ENCODE assay signal across 9 mouse cellular contexts in the genomic region with DNA sequence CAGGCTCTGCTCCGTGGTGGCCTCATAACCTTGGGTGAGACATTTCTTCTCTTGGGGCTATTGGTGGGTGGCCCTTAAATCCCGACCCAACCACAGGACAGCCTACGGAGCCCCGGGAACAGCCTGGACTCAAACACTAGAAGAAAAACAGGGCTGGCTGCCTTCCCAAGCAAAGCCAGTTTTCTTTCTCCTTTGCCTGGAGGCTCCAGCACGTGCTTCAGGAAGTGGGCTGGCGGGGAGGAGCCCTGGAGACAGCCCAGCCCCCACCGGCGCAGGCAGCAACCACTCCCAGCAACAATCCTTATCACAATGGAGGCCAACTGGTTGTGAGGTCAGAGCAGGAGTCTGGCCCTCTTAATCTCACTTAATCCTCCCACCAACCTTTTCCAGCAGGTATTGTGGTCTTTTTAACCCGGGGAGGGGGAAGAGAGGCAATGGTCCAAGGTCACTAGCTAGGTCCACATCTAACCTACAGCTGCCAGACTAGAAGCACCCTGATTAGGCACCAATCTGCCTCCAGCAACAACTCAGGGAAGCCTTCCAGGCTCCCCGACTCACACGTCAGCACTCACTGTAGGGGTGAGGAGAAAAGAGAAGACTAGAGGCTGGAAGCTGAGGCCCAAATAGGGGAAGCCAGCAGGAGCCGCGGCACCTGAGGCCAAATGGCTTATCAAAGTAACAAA. TPM values are rescaled to one million over a fixed set of nuclear protein-coding genes. Genes with fewer than 3 reads are reported as not detected.
DNase-seq lines count a peak whose midpoint lies in the region; ATAC-seq and TF ChIP-seq lines count a peak whose summit lies in the region.
"Had no signal": no experiment of that assay in that cellular context is flagged by ENCODE, and none has a peak within 500 bp of the region (broad histone marks: within the 10 kb centered on the region; RNA-seq: fewer than 3 reads in every experiment).

No protein-coding gene starts in this region.

- in situ Hi-C loops in CH12.LX (cut with MboI; ENCODE audit: low pct_ligation_motif_present, low pct_unique_long_range_greater_than_20kb, low sequenced_read_pairs): no loop called here

- dilution Hi-C loops in CH12.LX (cut with MboI; ENCODE audit: extremely low pct_ligation_motif_present, extremely low pct_unique_long_range_greater_than_20kb, low sequenced_read_pairs): no loop called here

- no peaks in the 10 kb centered on the region for H3K9me3 ChIP-seq in CH12.LX (replicated peaks; ENCODE audit: low read length)
- H3K9me3 ChIP-seq in heart, embryonic 14.5 days (ENCODE audit: control insufficient read depth, low read length): no peaks in the 10 kb centered on the region
- H3K9me3 ChIP-seq in liver, postnatal 0 days (ENCODE audit: low read length): no peaks in the 10 kb centered on the region
- H3K9me3 ChIP-seq in neural tube, embryonic 15.5 days (replicated peaks): no peaks in the 10 kb centered on the region

- TF ChIP-seq RAD21 in CH12.LX (IDR thresholded peaks at IDR 0.05; ENCODE audit: low read depth, low read length): no peak

- TF ChIP-seq CTCF in CH12.LX (conservative IDR thresholded peaks at IDR 0.05 in 1 of 2, IDR thresholded peaks at IDR 0.05 in 1 of 2; ENCODE audit: low read depth in 2 of 2, low read length in 2 of 2): no peak
- TF ChIP-seq CTCF in brain, embryonic 14.5 days (IDR thresholded peaks at IDR 0.05; ENCODE audit: borderline replicate concordance, extremely low read depth, insufficient read depth, insufficient read length): no peak
- no peak for TF ChIP-seq CTCF in liver, postnatal 0 days (IDR thresholded peaks at IDR 0.05; ENCODE audit: low read depth)

- TF ChIP-seq POLR2A in CH12.LX (IDR thresholded peaks at IDR 0.05; ENCODE audit: low read depth, low read length): no peak
- TF ChIP-seq POLR2A in brain, embryonic 14.5 days (IDR thresholded peaks at IDR 0.05; ENCODE audit: borderline replicate concordance, extremely low read depth, insufficient read depth, insufficient read length, poor library complexity, severe bottlenecking): no peak

- no peak for TF ChIP-seq EP300 in CH12.LX (IDR thresholded peaks at IDR 0.05; ENCODE audit: low read length)
- peak; percentile 33; the same call in 1 of the 2 replicates for TF ChIP-seq EP300 in liver, postnatal 0 days (IDR thresholded peaks at IDR 0.05; ENCODE audit: low read depth)

- no peaks in the 10 kb centered on the region for H3K27me3 ChIP-seq in CH12.LX (replicated peaks)
- no peaks in the 10 kb centered on the region for H3K27me3 ChIP-seq in heart, embryonic 14.5 days (ENCODE audit: control insufficient read depth, insufficient read depth, low read length)
- no peaks in the 10 kb centered on the region for H3K27me3 ChIP-seq in liver, postnatal 0 days (ENCODE audit: insufficient read depth, low read length)
- no peaks in the 10 kb centered on the region for H3K27me3 ChIP-seq in neural tube, embryonic 15.5 days (replicated peaks)

- peaks cover 25 to 51% of the 10 kb centered on the region in 2 experiments for H3K36me3 ChIP-seq in CH12.LX (replicated peaks in 1 of 2; ENCODE audit: control insufficient read depth in 1 of 2, insufficient read depth in 1 of 2, low read length in 1 of 2)
- H3K36me3 ChIP-seq in heart, embryonic 14.5 days (ENCODE audit: control insufficient read depth, insufficient read depth, low read length): 0 out of 2 replicates have a peak, but pooled peaks cover 10% of the 10 kb centered on the region
- peaks cover 14% of the 10 kb centered on the region for H3K36me3 ChIP-seq in liver, postnatal 0 days (replicated peaks; ENCODE audit: insufficient read depth, low read length)
- H3K36me3 ChIP-seq in neural tube, embryonic 15.5 days: 0 out of 2 replicates have a peak, but pooled peaks cover 2% of the 10 kb centered on the region

- no peak for DNase-seq in CH12.LX (ENCODE audit: extremely low read depth)
- peak; percentile 96 for DNase-seq in brain, embryonic 14.5 days (ENCODE audit: low read depth)
- peak; percentile 89 for DNase-seq in fibroblast of lung, adult 2 months (ENCODE audit: low read depth)
- DNase-seq in kidney, postnatal 25 days: peak; percentile 97
- peak; percentile 88 for DNase-seq in liver, postnatal 0 days
- peak; percentile 79 for DNase-seq in thymus, postnatal 14 days

- peak overlapping the region in 2 of 3 experiments; percentile 76 to 86 for H3K4me3 ChIP-seq in CH12.LX (replicated peaks in 1 of 3; ENCODE audit: low read depth in 2 of 3, low read length in 2 of 3, poor library complexity in 1 of 3)
- H3K4me3 ChIP-seq in heart, embryonic 14.5 days (ENCODE audit: control insufficient read depth in 1 of 2, insufficient read depth in 1 of 2, low read depth in 1 of 2, low read length in 2 of 2): peak overlapping the region; percentile 29 to 93
- H3K4me3 ChIP-seq in liver, postnatal 0 days (ENCODE audit: low read depth, low read length): peak overlapping the region; percentile 94
- peak overlapping the region; percentile 69 for H3K4me3 ChIP-seq in neural tube, embryonic 15.5 days (replicated peaks)

- peak overlapping the region; percentile 100 for H3K9ac ChIP-seq in CH12.LX (ENCODE audit: insufficient read depth, low read depth)
- H3K9ac ChIP-seq in heart, embryonic 14.5 days (ENCODE audit: low read length): peak overlapping the region; percentile 100
- H3K9ac ChIP-seq in liver, postnatal 0 days (replicated peaks): peak overlapping the region; percentile 99
- peak overlapping the region; percentile 99 for H3K9ac ChIP-seq in neural tube, embryonic 15.5 days (replicated peaks)

- ATAC-seq in heart, embryonic 14.5 days (ENCODE audit: insufficient number of reproducible peaks, insufficient read depth, low FRiP score, low read depth): peak; percentile 63
- peak; percentile 47 for ATAC-seq in liver, postnatal 0 days
- no peak for ATAC-seq in neural tube, embryonic 15.5 days (ENCODE audit: low FRiP score)

- peaks cover 41% of the 10 kb centered on the region for H3K79me2 ChIP-seq in CH12.LX (replicated peaks; ENCODE audit: control insufficient read depth, extremely low read depth, insufficient read depth, poor library complexity, severe bottlenecking)

- peak overlapping the region; percentile 92 for H3K4me2 ChIP-seq in CH12.LX (ENCODE audit: insufficient read depth, low read depth, poor library complexity, severe bottlenecking)
- H3K4me2 ChIP-seq in heart, embryonic 14.5 days (ENCODE audit: low read length): peak overlapping the region; percentile 95
- peak overlapping the region; percentile 88 for H3K4me2 ChIP-seq in liver, postnatal 0 days (ENCODE audit: low read depth, low read length)
- H3K4me2 ChIP-seq in neural tube, embryonic 15.5 days: peak overlapping the region; percentile 91

- H3K4me1 ChIP-seq in CH12.LX (ENCODE audit: control insufficient read depth in 1 of 2, insufficient read depth in 2 of 2): peaks cover 10 to 53% of the 10 kb centered on the region in 2 experiments
- peaks cover 62 to 73% of the 10 kb centered on the region in 2 experiments for H3K4me1 ChIP-seq in heart, embryonic 14.5 days (ENCODE audit: control insufficient read depth in 2 of 2, insufficient read depth in 2 of 2, low read length in 2 of 2)
- H3K4me1 ChIP-seq in liver, postnatal 0 days (ENCODE audit: insufficient read depth): peaks cover 69% of the 10 kb centered on the region
- peaks cover 63% of the 10 kb centered on the region for H3K4me1 ChIP-seq in neural tube, embryonic 15.5 days

- H3K27ac ChIP-seq in CH12.LX (ENCODE audit: insufficient read depth, low read depth): peak overlapping the region; percentile 99; the same call in 1 of the 2 replicates
- peak overlapping the region; percentile 100 for H3K27ac ChIP-seq in heart, embryonic 14.5 days (replicated peaks in 1 of 2; ENCODE audit: control insufficient read depth in 1 of 2, insufficient read depth in 1 of 2, low read depth in 2 of 2, low read length in 2 of 2)
- peak overlapping the region; percentile 100 for H3K27ac ChIP-seq in liver, postnatal 0 days (ENCODE audit: low read depth)
- H3K27ac ChIP-seq in neural tube, embryonic 15.5 days (replicated peaks): peak overlapping the region; percentile 97

- under 1% methylated on average over 13 of the region's 13 CpGs for WGBS in heart, embryonic 14.5 days
- 3% methylated on average over 13 of the region's 13 CpGs for WGBS in liver, postnatal 0 days (ENCODE audit: insufficient replicate concordance)
- WGBS in neural tube, embryonic 15.5 days: 0% methylated on average over 13 of the region's 13 CpGs

RNA-seq across cellular contexts. Expression of gene Rhof, which starts 4.0 kb away (rescaled TPM):
- total RNA-seq in CH12.LX (2012; rRNA removed) (46.5 and 56.9 TPM in 2 replicates), CH12.LX (2014; rRNA removed) (32.6 and 33.6 TPM in 2 replicates)
- polyA plus RNA-seq in CH12.LX (2012; ENCODE audit: insufficient read length, low read depth): 38.2 and 45.4 TPM in 2 replicates
- polyA plus RNA-seq in brain, embryonic 14.5 days (2012; rRNA removed): 9.3 and 11.0 TPM in 2 replicates
- 0.99 and 2.0 TPM in 2 replicates for polyA plus RNA-seq in heart, embryonic 14.5 days (2014; fragmentation: Nextera tagmentation; extraction: Ambion mirVana)
- 2.1 and 2.4 TPM in 2 replicates for polyA plus RNA-seq in liver, postnatal 0 days (2015; fragmentation: Nextera tagmentation; extraction: Ambion mirVana)
- polyA plus RNA-seq in neural tube, embryonic 15.5 days (2015; fragmentation: Nextera tagmentation; extraction: Ambion mirVana): 19.2 and 20.9 TPM in 2 replicates

RNA-seq across cellular contexts. Expression of gene Setd1b, which starts 5.5 kb away (rescaled TPM):
- total RNA-seq in CH12.LX (2012; rRNA removed) (2.3 and 2.6 TPM in 2 replicates), CH12.LX (2014; rRNA removed) (0.50 and 0.70 TPM in 2 replicates)
- 8.0 and 9.1 TPM in 2 replicates for polyA plus RNA-seq in CH12.LX (2012; ENCODE audit: insufficient read length, low read depth)
- 7.3 and 21.0 TPM in 2 replicates for polyA plus RNA-seq in brain, embryonic 14.5 days (2012; rRNA removed)
- 7.9 and 9.3 TPM in 2 replicates for polyA plus RNA-seq in heart, embryonic 14.5 days (2014; fragmentation: Nextera tagmentation; extraction: Ambion mirVana)
- polyA plus RNA-seq in liver, postnatal 0 days (2015; fragmentation: Nextera tagmentation; extraction: Ambion mirVana): 3.6 and 4.3 TPM in 2 replicates
- polyA plus RNA-seq in neural tube, embryonic 15.5 days (2015; fragmentation: Nextera tagmentation; extraction: Ambion mirVana): 10.5 and 11.2 TPM in 2 replicates

RNA-seq across cellular contexts. Expression of gene Psmd9, which starts 32.7 kb away (rescaled TPM):
- total RNA-seq in CH12.LX (2012; rRNA removed): 35.5 and 37.9 TPM in 2 replicates
- total RNA-seq in CH12.LX (2014; rRNA removed): 28.6 and 30.8 TPM in 2 replicates
- 38.0 and 46.2 TPM in 2 replicates for polyA plus RNA-seq in CH12.LX (2012; ENCODE audit: insufficient read length, low read depth)
- polyA plus RNA-seq in brain, embryonic 14.5 days (2012; rRNA removed): 36.2 and 41.2 TPM in 2 replicates
- 53.0 and 64.3 TPM in 2 replicates for polyA plus RNA-seq in heart, embryonic 14.5 days (2014; fragmentation: Nextera tagmentation; extraction: Ambion mirVana)
- 116 and 120 TPM in 2 replicates for polyA plus RNA-seq in liver, postnatal 0 days (2015; fragmentation: Nextera tagmentation; extraction: Ambion mirVana)
- 79.5 and 81.1 TPM in 2 replicates for polyA plus RNA-seq in neural tube, embryonic 15.5 days (2015; fragmentation: Nextera tagmentation; extraction: Ambion mirVana)

RNA-seq across cellular contexts. Expression of gene Hpd, which starts 46.0 kb away (rescaled TPM):
- total RNA-seq in CH12.LX (2012; rRNA removed) (not detected in 2 replicates), CH12.LX (2014; rRNA removed) (0.20 TPM in 1 of 2 replicates, not detected in the other)
- polyA plus RNA-seq in CH12.LX (2012; ENCODE audit: insufficient read length, low read depth): not detected in 2 replicates
- polyA plus RNA-seq in brain, embryonic 14.5 days (2012; rRNA removed): not detected in 2 replicates
- not detected in 2 replicates for polyA plus RNA-seq in heart, embryonic 14.5 days (2014; fragmentation: Nextera tagmentation; extraction: Ambion mirVana)
- 638 and 713 TPM in 2 replicates for polyA plus RNA-seq in liver, postnatal 0 days (2015; fragmentation: Nextera tagmentation; extraction: Ambion mirVana)
- polyA plus RNA-seq in neural tube, embryonic 15.5 days (2015; fragmentation: Nextera tagmentation; extraction: Ambion mirVana): 0.50 TPM in 1 of 2 replicates, not detected in the other
- total RNA-seq: hematopoietic stem cell, adult 5-6 weeks had no signal
